Mouse (Mus musculus) ES-Bruce4 (cell line): Measurements from ENCODE around the gene Pum2.

Source experiments
- CTCF ChIP-seq: IDR thresholded peaks from one replicate; pipeline ENCODE4 v1.8.1; 2011; ENCODE audit warnings: low read depth, low read length
- EP300 ChIP-seq: IDR thresholded peaks from 2 replicates; pipeline ENCODE4 v1.6.1; 2011; ENCODE audit warnings: low read depth, low read length; ENCODE audit not compliant: insufficient read depth
- POLR2A ChIP-seq: IDR thresholded peaks from one replicate; pipeline ENCODE4 v1.8.1; 2011; ENCODE audit warnings: low read length; ENCODE audit not compliant: insufficient read depth

DNA sequence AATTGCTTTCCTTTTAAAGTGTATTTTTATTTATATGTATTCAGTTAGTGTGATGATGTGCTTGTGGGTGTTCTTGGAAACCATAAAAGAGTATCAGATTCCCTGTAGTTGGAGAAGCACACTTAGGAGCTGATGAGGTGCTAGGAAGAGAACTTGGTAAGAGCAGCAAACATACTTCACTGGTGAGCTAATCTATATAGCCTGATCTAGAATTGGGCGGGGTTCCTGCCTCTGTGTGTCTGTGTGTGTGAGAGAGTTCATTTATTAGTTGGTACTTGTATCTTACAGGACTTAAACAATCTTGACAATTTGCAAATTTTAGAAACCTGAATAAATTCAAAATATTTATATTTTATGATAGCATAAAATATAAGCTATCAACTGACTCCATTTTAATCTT lies 42.2 kb downstream of the Pum2 start:
- TF ChIP-seq POLR2A = no peak
- TF ChIP-seq CTCF = no peak
- TF ChIP-seq EP300 = no peak
